In the genomic region with DNA sequence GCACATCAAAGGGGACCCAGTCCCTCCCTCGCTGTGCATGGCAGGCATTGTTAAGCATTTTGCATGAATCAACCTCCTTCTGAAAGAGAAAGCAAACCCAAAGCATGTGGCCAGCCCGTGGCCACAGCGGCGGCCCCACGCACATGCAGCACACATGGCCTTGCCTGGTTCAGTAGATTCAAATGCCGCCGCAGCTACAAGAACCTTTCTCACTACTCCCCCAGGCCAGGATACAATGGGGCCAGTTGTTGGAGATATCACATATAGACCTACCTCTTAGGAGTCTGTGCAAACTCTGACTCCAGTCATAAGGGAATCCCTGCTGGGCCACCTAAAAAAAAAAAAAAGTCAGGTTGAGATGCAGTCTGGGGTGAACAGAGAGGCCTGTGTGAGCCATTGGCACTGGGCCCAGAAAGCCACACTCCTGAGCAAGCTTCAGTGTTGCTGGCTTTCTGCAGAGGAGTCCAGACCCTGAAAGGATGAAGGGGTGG, we compare ENCODE assay signal across 12 mouse cellular contexts.
DNase-seq lines count a peak whose midpoint lies in the region; ATAC-seq lines count a peak whose summit lies in the region.
"Had no signal": no experiment of that assay in that cellular context is flagged by ENCODE, and none has a peak within 500 bp of the region (broad histone marks: within the 10 kb centered on the region; RNA-seq: fewer than 3 reads in every experiment).

No protein-coding gene starts in this region.

- H3K4me3 ChIP-seq in lung, embryonic 16.5 days (ENCODE audit: low read length), result no peak overlapping the region
- H3K4me3 ChIP-seq in limb, embryonic 12.5 days (replicated peaks), result no peak overlapping the region
- H3K4me3 ChIP-seq: myocyte had no signal

- H3K27ac ChIP-seq in lung, embryonic 16.5 days (ENCODE audit: low read length), result no peak overlapping the region
- H3K27ac ChIP-seq in limb, embryonic 12.5 days, result peak overlapping the region; percentile 82

- H3K36me3 ChIP-seq in lung, embryonic 16.5 days (ENCODE audit: control insufficient read depth, insufficient read depth, low read length), result no peaks in the 10 kb centered on the region
- H3K36me3 ChIP-seq in limb, embryonic 12.5 days, result no peaks in the 10 kb centered on the region

- no peak for DNase-seq in lung, postnatal 36 days
- peak; percentile 85 for DNase-seq in ZHBTc4 (ENCODE audit: low read depth, low spot score)
- DNase-seq in cerebellum, adult 9-10 months, result peak; percentile 69
- no peak for DNase-seq in embryo, embryonic 9.5 days (ENCODE audit: extremely low spot score)
- DNase-seq in spleen, postnatal 36 days (ENCODE audit: low spot score in 2 of 2), result no peak
- DNase-seq: adrenal gland, postnatal 14 days; kidney, postnatal 4 days; thymus, adult 2 months had no signal

- 69% methylated on average over 7 of the region's 7 CpGs for WGBS in lung, embryonic 16.5 days
- 36% methylated on average over 7 of the region's 7 CpGs for WGBS in limb, embryonic 12.5 days

- no peak overlapping the region for H3K9ac ChIP-seq in lung, embryonic 16.5 days (ENCODE audit: low read length)
- H3K9ac ChIP-seq in limb, embryonic 12.5 days (replicated peaks), result no peak overlapping the region

- H3K4me2 ChIP-seq in lung, embryonic 16.5 days (ENCODE audit: low read depth, low read length), result no peak overlapping the region
- H3K4me2 ChIP-seq in limb, embryonic 12.5 days, result no peak overlapping the region

- H3K27me3 ChIP-seq in lung, embryonic 16.5 days (ENCODE audit: control insufficient read depth, insufficient read depth, low read depth, low read length), result no peaks in the 10 kb centered on the region
- no peaks in the 10 kb centered on the region for H3K27me3 ChIP-seq in limb, embryonic 12.5 days

- ATAC-seq in lung, embryonic 16.5 days (ENCODE audit: low read depth), result peak; percentile 56; the same call in 1 of the 2 replicates
- peak; percentile 81 for ATAC-seq in limb, embryonic 12.5 days (ENCODE audit: insufficient number of reproducible peaks, insufficient read depth, low FRiP score, low TSS enrichment, low read depth)
- ATAC-seq: inflammation-experienced regulatory T-cells, adult 6 months had no signal

- no peaks in the 10 kb centered on the region for H3K9me3 ChIP-seq in lung, embryonic 16.5 days (ENCODE audit: control insufficient read depth, low read length)
- no peaks in the 10 kb centered on the region for H3K9me3 ChIP-seq in limb, embryonic 12.5 days

- H3K4me1 ChIP-seq in lung, embryonic 16.5 days (replicated peaks; ENCODE audit: control insufficient read depth, insufficient read depth, low read length), result peaks cover 4% of the 10 kb centered on the region
- H3K4me1 ChIP-seq in limb, embryonic 12.5 days (replicated peaks), result peaks cover 33% of the 10 kb centered on the region

Comparison
In these comparisons a context has a peak if more than half of its experiments do, and no peak if none do; other contexts are left out.
1. DNase-seq: peak in ZHBTc4 (single experiment) and cerebellum, adult 9-10 months (single experiment); none in lung, postnatal 36 days (single experiment), embryo, embryonic 9.5 days (single experiment) and spleen, postnatal 36 days (0 of 2).